Mouse (Mus musculus) hindbrain, postnatal 0 days (tissue): ENCODE results near the gene Fbxl21. TPM values are rescaled to one million over a fixed set of nuclear protein-coding genes. Genes with fewer than 3 reads are reported as not detected.
A peak's percentile ranks its signal among the peaks of the same experiment; 100 is the strongest.

Experiments used
- ATAC-seq: fragments of 200-750 bp; cut with Nextera tagmentation; 2 replicates; pipeline ENCODE4 v1.8.0; 2017; ENCODE audit warnings: mild to moderate bottlenecking, moderate TSS enrichment, moderate library complexity
- DNase-seq: peaks from one replicate; pipeline ENCODE4 v3.0.0-alpha.2; 2015; ENCODE audit warnings: low spot score
- H3K27ac ChIP-seq: fragments of 300-500 bp; sonication (generic); 2 replicates; pipeline ENCODE4 v1.5.1; 2014; ENCODE audit warnings: mild to moderate bottlenecking
- H3K27me3 ChIP-seq: fragments of 300-500 bp; sonication (generic); 2 replicates; pipeline ENCODE4 v1.6.1; 2014; ENCODE audit warnings: low read length, mixed read lengths; ENCODE audit not compliant: insufficient read depth
- H3K36me3 ChIP-seq: fragments of 300-500 bp; sonication (generic); 2 replicates; pipeline ENCODE4 v1.6.1; 2014; ENCODE audit warnings: low read length, mixed read lengths; ENCODE audit not compliant: insufficient read depth
- H3K4me1 ChIP-seq: fragments of 300-500 bp; sonication (generic); 2 replicates; pipeline ENCODE4 v1.6.1; 2014; ENCODE audit warnings: antibody characterized with exemption, low read length, mixed read lengths; ENCODE audit not compliant: insufficient read depth
- H3K4me2 ChIP-seq: fragments of 300-500 bp; sonication (generic); 2 replicates; pipeline ENCODE4 v1.6.1; 2014; ENCODE audit warnings: low read depth, mild to moderate bottlenecking, low read length, moderate library complexity, mixed read lengths
- H3K4me3 ChIP-seq: fragments of 300-500 bp; sonication (generic); 2 replicates; pipeline ENCODE4 v1.5.1; 2014; ENCODE audit warnings: low read length
- H3K9ac ChIP-seq: fragments of 300-500 bp; sonication (generic); replicated peaks from 2 replicates; pipeline ENCODE4 v1.6.1; 2014; ENCODE audit warnings: mild to moderate bottlenecking, low read length, moderate library complexity, mixed read lengths
- H3K9me3 ChIP-seq: fragments of 300-500 bp; sonication (generic); 2 replicates; pipeline ENCODE4 v1.6.1; 2016; ENCODE audit warnings: low read length, mixed read lengths
- CTCF ChIP-seq: IDR thresholded peaks from 2 replicates; pipeline ENCODE4 v1.5.1; 2016; ENCODE audit warnings: antibody characterized with exemption, control low read depth, low read depth
- WGBS: fragments of 180-500 bp; shearing (Covaris S2); extraction: QIAGEN DNeasy Blood & Tissue Kit; methylation state at CpG from one replicate; pipeline ENCODE4 v1.1.7; 2014; 5-methylcytosine and 5-hydroxymethylcytosine counted together
- polyA plus RNA-seq: library from polyadenylated mRNA; unstranded; fragments of >200 nt; fragmentation: Nextera tagmentation; extraction: Ambion mirVana; gene quantifications from 2 replicates; pipeline ENCODE4 v1.2.1, GENCODE M21; 2015
- total RNA-seq: library from RNA; depleted of rRNA; stranded (reverse); fragments of >200 nt; gene quantifications from 2 replicates; pipeline ENCODE4 v1.2.3, GENCODE M21; 2014

Fbxl21 gene
- total and polyA plus RNA-seq, 2 experiments from 2014 or later: 5.6 to 6.1 TPM

- Histone ChIP-seq H3K4me1 (no peaks in the 10 kb centered on the region), H3K4me2 (no peak overlapping the region), H3K36me3 (no peaks in the 10 kb centered on the region), H3K9me3 (no peaks in the 10 kb centered on the region), H3K27me3 (no peaks in the 10 kb centered on the region), H3K9ac (no peak overlapping the region), H3K27ac (no peak overlapping the region), H3K4me3 (no peak overlapping the region)
- ATAC-seq: peak; percentile 74; the same call in 1 of the 2 replicates
- no peak for TF ChIP-seq CTCF
- no peak for DNase-seq
Measured at GRCm38 (mm10) chr13:56513595-56513994, 8.7 kb upstream of the Fbxl21 start.

- Histone ChIP-seq H3K27ac (no peak overlapping the region), H3K27me3 (no peaks in the 10 kb centered on the region), H3K9ac (no peak overlapping the region), H3K4me1 (no peaks in the 10 kb centered on the region), H3K4me2 (no peak overlapping the region), H3K9me3 (no peaks in the 10 kb centered on the region), H3K4me3 (no peak overlapping the region), H3K36me3 (no peaks in the 10 kb centered on the region)
- WGBS: 53% methylated on average over 4 of the region's 4 CpGs
- DNase-seq (peak; percentile 15), ATAC-seq (no peak)
- no peak for TF ChIP-seq CTCF
Measured at GRCm38 (mm10) chr13:56516311-56516710, 6.0 kb upstream of the Fbxl21 start.

- no peak for TF ChIP-seq CTCF
- Histone ChIP-seq H3K4me2 (no peak overlapping the region), H3K9ac (no peak overlapping the region), H3K9me3 (no peaks in the 10 kb centered on the region), H3K4me3 (no peak overlapping the region), H3K4me1 (no peaks in the 10 kb centered on the region), H3K36me3 (no peaks in the 10 kb centered on the region), H3K27ac (no peak overlapping the region), H3K27me3 (no peaks in the 10 kb centered on the region)
- no peak for ATAC-seq
- WGBS: 47% methylated on average over 7 of the region's 7 CpGs
- DNase-seq: no peak
Measured at GRCm38 (mm10) chr13:56516816-56517215, 5.5 kb upstream of the Fbxl21 start.

- ATAC-seq (no peak), DNase-seq (peak; percentile 18)
- TF ChIP-seq CTCF: no peak
- H3K4me2 ChIP-seq: peak overlapping the region; percentile 93
- no peaks in the 10 kb centered on the region for H3K36me3 ChIP-seq
- peak overlapping the region; percentile 56 for H3K9ac ChIP-seq
- WGBS: 3% methylated on average over 8 of the region's 8 CpGs
- no peaks in the 10 kb centered on the region for H3K4me1 ChIP-seq
- no peaks in the 10 kb centered on the region for H3K27me3 ChIP-seq
- H3K27ac ChIP-seq: peak overlapping the region; percentile 62; the same call in 1 of the 2 replicates
- H3K9me3 ChIP-seq: no peaks in the 10 kb centered on the region
- H3K4me3 ChIP-seq: peak overlapping the region; percentile 70
Measured at GRCm38 (mm10) chr13:56522821-56523167, 522 bp downstream of the Fbxl21 start.

- H3K27me3 ChIP-seq: no peaks in the 10 kb centered on the region
Measured at GRCm38 (mm10) chr13:56526871-56527270, 4.6 kb downstream of the Fbxl21 start.

GRCm38 (mm10) chr13:56527846-56528245 is 5.6 kb downstream of the Fbxl21 start:
- no peak for DNase-seq
- no peaks in the 10 kb centered on the region for H3K36me3 ChIP-seq
- H3K4me3 ChIP-seq: no peak overlapping the region
- H3K27me3 ChIP-seq: no peaks in the 10 kb centered on the region
- H3K4me1 ChIP-seq: no peaks in the 10 kb centered on the region
- no peak overlapping the region for H3K4me2 ChIP-seq
- no peak overlapping the region for H3K27ac ChIP-seq
- no peaks in the 10 kb centered on the region for H3K9me3 ChIP-seq
- no peak for TF ChIP-seq CTCF
- H3K9ac ChIP-seq: no peak overlapping the region
- 93% methylated on average over 7 of the region's 7 CpGs for WGBS
- no peak for ATAC-seq

More at GRCm38 (mm10) chr13:56526871-56527270, 4.6 kb downstream of the Fbxl21 start:
- TF ChIP-seq CTCF: no peak
- no peak overlapping the region for H3K27ac ChIP-seq
- ATAC-seq (no peak), DNase-seq (no peak)
- H3K36me3 ChIP-seq: no peaks in the 10 kb centered on the region
- H3K4me1 ChIP-seq: no peaks in the 10 kb centered on the region
- H3K4me3 ChIP-seq: no peak overlapping the region
- no peak overlapping the region for H3K9ac ChIP-seq
- H3K9me3 ChIP-seq: no peaks in the 10 kb centered on the region
- WGBS: 89% methylated on average over 12 of the region's 12 CpGs
- H3K4me2 ChIP-seq: no peak overlapping the region

- Histone ChIP-seq H3K27me3 (no peaks in the 10 kb centered on the region), H3K4me3 (no peak overlapping the region), H3K36me3 (no peaks in the 10 kb centered on the region), H3K9ac (no peak overlapping the region), H3K4me2 (no peak overlapping the region), H3K9me3 (no peaks in the 10 kb centered on the region), H3K27ac (no peak overlapping the region), H3K4me1 (no peaks in the 10 kb centered on the region)
- DNase-seq (no peak), ATAC-seq (no peak)
- 86% methylated on average over 11 of the region's 11 CpGs for WGBS
- no peak for TF ChIP-seq CTCF
Measured at GRCm38 (mm10) chr13:56528281-56528680, 6.0 kb downstream of the Fbxl21 start.
